Mouse (Mus musculus): ENCODE measurements around the gene Bcr.

- TF ChIP-seq CTCF (IDR thresholded peaks at IDR 0.05; ENCODE audit: low read depth, low read length) (no peak), POLR2AphosphoS5 (IDR thresholded peaks at IDR 0.05; ENCODE audit: insufficient replicate concordance, low read depth, low read length) (no peak), GATA1 (IDR thresholded peaks at IDR 0.05; ENCODE audit: borderline replicate concordance, low read length) (no peak), TAL1 (conservative IDR thresholded peaks at IDR 0.05; ENCODE audit: low read depth, low read length) (no peak)
Observed at GRCm38 (mm10) chr10:75044459-75044858, 15.9 kb upstream of the Bcr start.

Data from G1E (cell line).